In the genomic region with DNA sequence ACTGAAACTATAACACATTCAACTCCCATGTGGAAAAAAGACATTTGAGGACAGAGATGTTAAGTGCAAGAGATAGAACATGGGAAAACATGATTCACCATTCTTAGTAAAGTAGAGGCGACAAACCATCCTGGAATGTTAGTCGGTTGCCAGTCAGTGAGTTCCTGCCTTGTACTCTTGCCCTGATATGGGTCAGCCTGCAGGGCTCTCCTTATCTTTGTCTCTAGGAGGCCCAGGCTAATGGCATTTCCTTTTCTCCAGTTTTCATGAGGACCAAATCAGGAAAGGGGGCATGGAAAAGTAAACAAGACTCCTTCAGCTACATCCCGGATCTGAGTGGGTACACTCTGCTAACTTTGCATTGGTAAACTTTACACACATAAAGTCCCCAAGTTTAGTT, we compare ENCODE assay signal across 17 mouse cellular contexts.
A peak's percentile ranks its signal among the peaks of the same experiment; 100 is the strongest.
DNase-seq lines count a peak whose midpoint lies in the region; ATAC-seq and TF ChIP-seq lines count a peak whose summit lies in the region.
"Had no signal": no experiment of that assay in that cellular context is flagged by ENCODE, and none has a peak within 500 bp of the region (broad histone marks: within the 10 kb centered on the region; RNA-seq: fewer than 3 reads in every experiment).

No protein-coding gene starts in this region.

- 9% methylated on average over 3 of the region's 3 CpGs for WGBS in heart, embryonic 10.5 days
- 8% methylated on average over 3 of the region's 3 CpGs for WGBS in heart, adult 2 months
- 19% methylated on average over 3 of the region's 3 CpGs for WGBS in lung, postnatal 0 days

- peak overlapping the region; percentile 79 for H3K27ac ChIP-seq in heart, embryonic 10.5 days
- no peak overlapping the region for H3K27ac ChIP-seq in heart, adult 2 months
- no peak overlapping the region for H3K27ac ChIP-seq in lung, postnatal 0 days (ENCODE audit: low read length)
- H3K27ac ChIP-seq: hindbrain, embryonic 14.5 days; layer of hippocampus, adult 2 months; limb, embryonic 15.5 days; midbrain, embryonic 10.5 days had no signal

- ATAC-seq in lung, postnatal 0 days, result peak; percentile 72
- ATAC-seq in megakaryocyte, adult 5-6 weeks (ENCODE audit: poor library complexity, severe bottlenecking), result no peak
- ATAC-seq: forebrain, embryonic 16.5 days had no signal

- H3K9ac ChIP-seq in heart, adult 2 months (ENCODE audit: low read depth, low read length), result no peak overlapping the region
- H3K9ac ChIP-seq in lung, postnatal 0 days (replicated peaks; ENCODE audit: low read depth), result no peak overlapping the region
- H3K9ac ChIP-seq: hindbrain, embryonic 14.5 days; limb, embryonic 15.5 days had no signal

- no peak for TF ChIP-seq EP300 in heart, adult 2 months (IDR thresholded peaks at IDR 0.05; ENCODE audit: insufficient read depth, low read depth, low read length)
- TF ChIP-seq EP300 in lung, postnatal 0 days (IDR thresholded peaks at IDR 0.05), result peak; percentile 82

- H3K4me3 ChIP-seq in heart, embryonic 10.5 days, result no peak overlapping the region
- H3K4me3 ChIP-seq in heart, adult 2 months, result no peak overlapping the region
- no peak overlapping the region for H3K4me3 ChIP-seq in lung, postnatal 0 days (ENCODE audit: low read depth, low read length)
- H3K4me3 ChIP-seq: layer of hippocampus, adult 2 months; limb, embryonic 15.5 days; midbrain, embryonic 10.5 days had no signal

- intact Hi-C loops in heart, adult 2 months (cut with DNase I), result no loop called here

- H3K79me2 ChIP-seq in heart, adult 2 months (replicated peaks; ENCODE audit: control insufficient read depth, insufficient read depth, low read length), result no peaks in the 10 kb centered on the region

- no peak overlapping the region for H3K4me2 ChIP-seq in lung, postnatal 0 days (replicated peaks; ENCODE audit: low read depth, low read length)
- H3K4me2 ChIP-seq: hindbrain, embryonic 14.5 days; limb, embryonic 15.5 days had no signal

- no peak; the same call in 1 of the 2 replicates for TF ChIP-seq POLR2A in heart, adult 2 months (IDR thresholded peaks at IDR 0.05; ENCODE audit: insufficient read depth, low read depth, low read length)

- H3K27me3 ChIP-seq in heart, embryonic 10.5 days (ENCODE audit: insufficient read depth, poor library complexity, severe bottlenecking), result no peaks in the 10 kb centered on the region
- H3K27me3 ChIP-seq in heart, adult 2 months (ENCODE audit: control insufficient read depth, insufficient read depth, low read length), result no peaks in the 10 kb centered on the region
- H3K27me3 ChIP-seq in lung, postnatal 0 days (replicated peaks; ENCODE audit: insufficient read depth, low read length), result no peaks in the 10 kb centered on the region
- H3K27me3 ChIP-seq: limb, embryonic 15.5 days had no signal

- DNase-seq in adrenal gland, adult (ENCODE audit: inconsistent age in 2 of 2, low spot score in 1 of 2), result peak; percentile 6 to 46
- no peak for DNase-seq in adrenal gland, postnatal 25 days
- peak; percentile 79 for DNase-seq in heart, embryonic 10.5 days (ENCODE audit: low spot score)
- DNase-seq in heart, adult 2 months, result no peak
- DNase-seq in lung, postnatal 0 days (ENCODE audit: low spot score), result peak; percentile 45
- DNase-seq in lung, adult 18-20 months, result no peak
- no peak for DNase-seq in right cerebral cortex, postnatal 4 days
- DNase-seq: cerebellum, adult 11-12 months; gastrocnemius, postnatal 10 days; kidney, adult 18-20 months; right cerebral cortex, adult 18-20 months had no signal

- peaks cover 23% of the 10 kb centered on the region for H3K4me1 ChIP-seq in heart, embryonic 10.5 days
- peaks cover 1% of the 10 kb centered on the region for H3K4me1 ChIP-seq in heart, adult 2 months (ENCODE audit: control insufficient read depth, insufficient read depth, low read length)
- no peaks in the 10 kb centered on the region for H3K4me1 ChIP-seq in lung, postnatal 0 days (ENCODE audit: insufficient read depth, low read depth, low read length)
- H3K4me1 ChIP-seq: limb, embryonic 15.5 days; midbrain, embryonic 10.5 days had no signal

- no peaks in the 10 kb centered on the region for H3K36me3 ChIP-seq in heart, embryonic 10.5 days
- H3K36me3 ChIP-seq in heart, adult 2 months (ENCODE audit: control insufficient read depth, insufficient read depth, low read length), result no peaks in the 10 kb centered on the region
- no peaks in the 10 kb centered on the region for H3K36me3 ChIP-seq in lung, postnatal 0 days (ENCODE audit: insufficient read depth, low read length)
- H3K36me3 ChIP-seq: limb, embryonic 15.5 days; midbrain, embryonic 10.5 days had no signal

- no peaks in the 10 kb centered on the region for H3K9me3 ChIP-seq in heart, embryonic 10.5 days
- no peaks in the 10 kb centered on the region for H3K9me3 ChIP-seq in lung, postnatal 0 days (ENCODE audit: low read length)
- H3K9me3 ChIP-seq: limb, embryonic 15.5 days; midbrain, embryonic 10.5 days had no signal

- no peak for TF ChIP-seq CTCF in heart, adult 2 months (IDR thresholded peaks at IDR 0.05)
- TF ChIP-seq CTCF in lung, postnatal 0 days (IDR thresholded peaks at IDR 0.05), result no peak

Comparison
In these comparisons a context has a peak if more than half of its experiments do, and no peak if none do; other contexts are left out.
1. DNase-seq: peak in adrenal gland, adult (2 of 2), heart, embryonic 10.5 days (single experiment) and lung, postnatal 0 days (single experiment); none in adrenal gland, postnatal 25 days (single experiment), heart, adult 2 months (0 of 2), lung, adult 18-20 months (0 of 2) and right cerebral cortex, postnatal 4 days (single experiment).